Mouse (Mus musculus) midbrain, embryonic 15.5 days (tissue): Measurements from ENCODE around the gene Ubl5. TPM values are rescaled to one million over a fixed set of nuclear protein-coding genes. Genes with fewer than 3 reads are reported as not detected.

Experiments used
- ATAC-seq: fragments of 200-750 bp; cut with Nextera tagmentation; replicated peaks from 2 replicates; pipeline ENCODE4 v1.8.0; 2017; ENCODE audit warnings: moderate TSS enrichment
- H3K27ac ChIP-seq: fragments of 300-500 bp; sonication (generic); 2 replicates; pipeline ENCODE4 v1.5.1; 2015; ENCODE audit warnings: mild to moderate bottlenecking, inconsistent platforms
- H3K27me3 ChIP-seq: fragments of 300-500 bp; sonication (generic); replicated peaks from 2 replicates; pipeline ENCODE4 v1.6.1; 2015; ENCODE audit warnings: inconsistent platforms
- H3K36me3 ChIP-seq: fragments of 300-500 bp; sonication (generic); replicated peaks from 2 replicates; pipeline ENCODE4 v1.6.1; 2015; ENCODE audit warnings: inconsistent platforms
- H3K4me1 ChIP-seq: fragments of 300-500 bp; sonication (generic); 2 replicates; pipeline ENCODE4 v1.6.1; 2015; ENCODE audit warnings: inconsistent platforms
- H3K4me2 ChIP-seq: fragments of 300-500 bp; sonication (generic); 2 replicates; pipeline ENCODE4 v1.6.1; 2015; ENCODE audit warnings: inconsistent platforms, mild to moderate bottlenecking, moderate library complexity
- H3K4me3 ChIP-seq: fragments of 300-500 bp; sonication (generic); 2 replicates; pipeline ENCODE4 v1.5.1; 2015; ENCODE audit warnings: mild to moderate bottlenecking, inconsistent platforms
- H3K9ac ChIP-seq: fragments of 300-500 bp; sonication (generic); 2 replicates; pipeline ENCODE4 v1.6.1; 2015; ENCODE audit warnings: mild to moderate bottlenecking, inconsistent platforms
- H3K9me3 ChIP-seq: fragments of 300-500 bp; sonication (generic); 2 replicates; pipeline ENCODE4 v1.6.1; 2016; ENCODE audit warnings: inconsistent platforms
- WGBS: fragments of 180-500 bp; shearing (Covaris S2); methylation state at CpG from one replicate; pipeline ENCODE4 v1.1.7; 2015; ENCODE audit warnings: mixed read lengths; 5-methylcytosine and 5-hydroxymethylcytosine counted together
- polyA plus RNA-seq: library from polyadenylated mRNA; unstranded; fragments of >200 nt; fragmentation: Nextera tagmentation; extraction: Ambion mirVana; gene quantifications from 2 replicates; pipeline ENCODE4 v1.2.1, GENCODE M21; 2015

Gene Ubl5
- polyA plus RNA-seq, 1 experiment from 2014 or later: 447 TPM

DNA sequence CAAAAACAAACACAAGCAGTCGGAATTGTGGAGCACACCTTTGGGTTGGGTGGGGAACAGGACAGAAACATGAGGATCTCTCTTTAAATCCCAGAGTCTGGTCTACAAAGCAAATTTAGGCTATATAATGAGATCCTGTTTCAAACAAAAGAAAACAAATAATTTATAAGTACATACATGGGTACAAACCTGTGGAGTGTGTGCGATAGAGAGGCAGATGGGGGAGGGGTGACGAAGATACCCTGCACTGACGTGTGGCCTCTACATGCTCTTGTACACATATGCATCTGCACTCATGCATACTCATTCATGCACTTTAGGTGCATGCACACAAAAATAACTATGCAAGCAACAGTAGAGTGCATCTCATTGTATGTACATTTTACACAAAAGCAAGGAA, 3.2 kb upstream of the Ubl5 start:
- no peak for ATAC-seq
- H3K4me3 ChIP-seq: no peak overlapping the region
- H3K9me3 ChIP-seq: no peaks in the 10 kb centered on the region
- WGBS: 93% methylated on average over 4 of the region's 4 CpGs
- H3K27me3 ChIP-seq: no peaks in the 10 kb centered on the region
- no peak overlapping the region for H3K4me2 ChIP-seq
- peaks cover 31% of the 10 kb centered on the region for H3K4me1 ChIP-seq
- H3K36me3 ChIP-seq: peaks cover 11% of the 10 kb centered on the region; the same call in 1 of the 2 replicates
- H3K27ac ChIP-seq: no peak overlapping the region
- H3K9ac ChIP-seq: no peak overlapping the region

DNA sequence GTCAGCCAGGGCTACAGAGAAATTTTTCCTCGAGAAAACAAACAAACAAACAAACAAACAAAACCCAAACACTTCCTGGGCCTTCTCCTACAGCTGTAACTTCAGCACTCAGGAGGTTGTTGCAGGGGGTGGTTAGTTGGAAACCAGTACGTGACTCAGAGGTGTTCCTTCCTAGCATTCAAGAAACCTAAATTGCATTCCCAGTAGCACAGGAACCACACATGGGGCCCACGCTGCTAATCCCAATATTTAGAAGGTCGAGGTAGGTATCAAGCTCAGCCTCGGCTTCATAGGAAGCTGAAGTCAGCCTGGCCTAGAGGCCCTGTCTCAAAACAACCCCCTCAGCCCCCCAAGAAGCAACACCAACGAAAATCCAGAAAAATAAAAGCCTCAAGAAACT, 1.2 kb upstream of the Ubl5 start:
- Histone ChIP-seq H3K9me3 (no peaks in the 10 kb centered on the region), H3K4me1 (peaks cover 46% of the 10 kb centered on the region), H3K4me2 (peak overlapping the region; percentile 96), H3K4me3 (peak overlapping the region; percentile 92), H3K36me3 (peaks cover 13% of the 10 kb centered on the region; the same call in 1 of the 2 replicates), H3K27me3 (no peaks in the 10 kb centered on the region), H3K27ac (no peak overlapping the region), H3K9ac (peak overlapping the region; percentile 75)
- 36% methylated on average over 6 of the region's 6 CpGs for WGBS
- ATAC-seq: no peak

GRCm38 (mm10) chr9:20642896-20643466, 303 bp downstream of the Ubl5 start:
- Histone ChIP-seq H3K4me2 (peak overlapping the region; percentile 96), H3K27me3 (no peaks in the 10 kb centered on the region), H3K9me3 (no peaks in the 10 kb centered on the region), H3K27ac (peak overlapping the region; percentile 86), H3K4me1 (peaks cover 50% of the 10 kb centered on the region), H3K36me3 (peaks cover 15% of the 10 kb centered on the region; the same call in 1 of the 2 replicates), H3K4me3 (peak overlapping the region; percentile 92), H3K9ac (peak overlapping the region; percentile 75)
- WGBS: under 1% methylated on average over 30 of the region's 30 CpGs
- ATAC-seq: peak; percentile 85

- Histone ChIP-seq H3K27me3 (no peaks in the 10 kb centered on the region), H3K9me3 (no peaks in the 10 kb centered on the region), H3K4me3 (peak overlapping the region; percentile 92), H3K9ac (peak overlapping the region; percentile 75), H3K4me2 (peak overlapping the region; percentile 96), H3K27ac (peak overlapping the region; percentile 86), H3K36me3 (0 out of 2 replicates have a peak, but pooled peaks cover 7% of the 10 kb centered on the region), H3K4me1 (peaks cover 50% of the 10 kb centered on the region)
- ATAC-seq: no peak
- WGBS: 11% methylated on average over 13 of the region's 13 CpGs
Measured at GRCm38 (mm10) chr9:20643781-20644180, 1.1 kb downstream of the Ubl5 start.

DNA sequence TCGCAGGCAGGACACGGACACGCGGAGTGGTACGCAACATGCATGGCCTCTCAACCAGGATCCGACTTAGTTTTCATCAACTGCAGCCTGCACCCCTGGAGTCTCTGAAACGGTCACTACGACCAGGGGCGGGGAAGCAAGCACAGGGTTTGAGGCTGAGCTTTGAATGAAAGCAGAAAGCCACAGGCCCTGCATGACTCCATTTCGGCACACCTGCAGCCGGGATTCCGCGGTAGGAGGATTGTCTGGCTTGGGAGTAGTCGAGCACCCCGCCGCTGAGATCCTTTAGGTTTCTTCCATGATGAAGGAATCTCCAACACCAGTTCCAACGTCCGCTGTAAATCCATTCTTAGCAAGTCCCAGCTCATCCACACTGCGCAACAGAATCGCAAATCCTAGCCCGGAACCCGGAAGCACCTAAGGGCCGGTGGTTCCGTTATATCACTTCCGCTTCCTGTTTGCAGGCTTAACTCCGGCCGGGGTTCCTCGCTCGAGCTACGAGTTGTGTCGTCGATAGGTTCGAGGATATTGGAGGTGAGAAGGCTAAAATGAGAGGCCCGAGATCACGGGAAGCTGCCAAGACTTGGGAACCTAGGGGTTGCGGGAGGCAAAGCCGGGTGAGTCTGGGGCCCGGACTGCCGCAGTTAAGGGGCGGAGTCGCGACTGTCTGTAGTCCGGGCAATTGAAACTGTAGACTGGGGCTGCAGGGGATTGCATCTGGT, 1.8 kb downstream of the Ubl5 start, which contains the start of gene Fbxl12:
TSS of gene Fbxl12 (minus strand) at position 408 of the 722 bp plus-strand sequence.
- H3K36me3 ChIP-seq: 0 out of 2 replicates have a peak, but pooled peaks cover 7% of the 10 kb centered on the region
- H3K4me3 ChIP-seq: peak within 1 kb of the TSS; percentile 92
- peak within 1 kb of the TSS; percentile 96 for H3K4me2 ChIP-seq
- H3K9ac ChIP-seq: peak within 1 kb of the TSS; percentile 75
- no peaks in the 10 kb centered on the region for H3K9me3 ChIP-seq
- H3K4me1 ChIP-seq: peaks cover 49% of the 10 kb centered on the region
- no peaks in the 10 kb centered on the region for H3K27me3 ChIP-seq
- peak; percentile 30; the same call in 1 of the 2 replicates for ATAC-seq
- WGBS: under 1% methylated on average over 43 of the region's 43 CpGs
- peak within 1 kb of the TSS; percentile 86 for H3K27ac ChIP-seq

DNA sequence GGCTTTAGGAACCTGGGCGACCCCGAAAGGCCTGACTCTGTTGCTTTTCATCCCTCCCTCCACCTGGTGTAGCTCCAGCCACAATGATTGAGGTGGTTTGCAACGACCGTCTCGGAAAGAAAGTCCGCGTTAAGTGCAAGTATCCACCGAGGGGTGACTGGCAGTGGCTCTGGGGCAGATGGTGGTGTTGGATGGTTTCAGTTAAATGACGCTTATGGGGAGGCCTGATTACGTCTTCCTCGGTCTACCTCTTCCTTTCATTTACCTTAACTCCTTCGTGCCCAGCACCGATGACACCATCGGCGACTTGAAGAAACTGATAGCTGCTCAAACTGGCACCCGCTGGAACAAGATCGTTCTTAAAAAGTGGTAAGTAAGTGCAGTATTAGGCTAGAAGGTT, 2.4 kb downstream of the Ubl5 start:
- WGBS: 4% methylated on average over 17 of the region's 17 CpGs
- no peak for ATAC-seq
- H3K9ac ChIP-seq: peak overlapping the region; percentile 75
- peak overlapping the region; percentile 92 for H3K4me3 ChIP-seq
- H3K27me3 ChIP-seq: no peaks in the 10 kb centered on the region
- H3K4me1 ChIP-seq: peaks cover 43% of the 10 kb centered on the region
- H3K4me2 ChIP-seq: peak overlapping the region; percentile 96
- no peaks in the 10 kb centered on the region for H3K9me3 ChIP-seq
- peak overlapping the region; percentile 86 for H3K27ac ChIP-seq
- 0 out of 2 replicates have a peak, but pooled peaks cover 7% of the 10 kb centered on the region for H3K36me3 ChIP-seq

- no peaks in the 10 kb centered on the region for H3K27me3 ChIP-seq
- peaks cover 36% of the 10 kb centered on the region for H3K4me1 ChIP-seq
- H3K36me3 ChIP-seq: peaks cover 8% of the 10 kb centered on the region; the same call in 1 of the 2 replicates
- WGBS: under 1% methylated on average over 45 of the region's 45 CpGs
- H3K4me2 ChIP-seq: peak within 1 kb of the TSS; percentile 77
- peak; percentile 99 for ATAC-seq
- peak within 1 kb of the TSS; percentile 90 for H3K4me3 ChIP-seq
- peak within 1 kb of the TSS; percentile 61 for H3K27ac ChIP-seq
- peak within 1 kb of the TSS; percentile 80 for H3K9ac ChIP-seq
- no peaks in the 10 kb centered on the region for H3K9me3 ChIP-seq
Measured at GRCm38 (mm10) chr9:20651602-20652259, 9.1 kb downstream of the Ubl5 start, which contains the start of gene Pin1. Gene Pin1 (plus strand): TSS chr9:20652095.

- no peaks in the 10 kb centered on the region for H3K9me3 ChIP-seq
- H3K4me1 ChIP-seq: peaks cover 37% of the 10 kb centered on the region
- under 1% methylated on average over 25 of the region's 25 CpGs for WGBS
- H3K27ac ChIP-seq: peak overlapping the region; percentile 59; the same call in 1 of the 2 replicates
- H3K36me3 ChIP-seq: peaks cover 10% of the 10 kb centered on the region; the same call in 1 of the 2 replicates
- H3K27me3 ChIP-seq: no peaks in the 10 kb centered on the region
- H3K4me3 ChIP-seq: peak overlapping the region; percentile 90
- H3K9ac ChIP-seq: peak overlapping the region; percentile 80
- peak; percentile 50; the same call in 1 of the 2 replicates for ATAC-seq
- H3K4me2 ChIP-seq: peak overlapping the region; percentile 77
Measured at GRCm38 (mm10) chr9:20652260-20652658, 9.6 kb downstream of the Ubl5 start.

DNA sequence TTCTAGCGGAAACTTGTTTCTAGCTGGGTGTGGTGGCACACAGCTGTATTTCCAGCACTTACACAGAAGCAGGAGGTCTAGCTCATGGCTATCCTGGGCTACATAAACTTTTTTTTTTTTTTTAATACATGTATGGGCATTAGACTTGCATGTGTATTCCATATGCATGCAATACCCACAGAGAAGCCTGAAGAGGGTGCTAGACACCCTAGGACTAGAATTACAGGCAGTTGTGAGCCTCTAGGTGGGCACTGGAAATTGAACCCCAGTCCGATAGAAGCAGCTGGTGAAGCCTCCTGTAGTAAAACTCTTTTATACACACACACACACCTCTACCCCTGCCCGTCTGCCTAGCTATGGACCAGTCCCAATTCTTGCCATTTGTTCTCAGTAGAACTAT, 11.2 kb downstream of the Ubl5 start:
- no peak overlapping the region for H3K9ac ChIP-seq
- H3K4me1 ChIP-seq: peaks cover 37% of the 10 kb centered on the region
- ATAC-seq: no peak
- no peaks in the 10 kb centered on the region for H3K27me3 ChIP-seq
- H3K4me3 ChIP-seq: no peak overlapping the region
- H3K36me3 ChIP-seq: peaks cover 18% of the 10 kb centered on the region; the same call in 1 of the 2 replicates
- H3K27ac ChIP-seq: no peak overlapping the region
- H3K9me3 ChIP-seq: no peaks in the 10 kb centered on the region
- 94% methylated on average over 3 of the region's 3 CpGs for WGBS
- H3K4me2 ChIP-seq: no peak overlapping the region

DNA sequence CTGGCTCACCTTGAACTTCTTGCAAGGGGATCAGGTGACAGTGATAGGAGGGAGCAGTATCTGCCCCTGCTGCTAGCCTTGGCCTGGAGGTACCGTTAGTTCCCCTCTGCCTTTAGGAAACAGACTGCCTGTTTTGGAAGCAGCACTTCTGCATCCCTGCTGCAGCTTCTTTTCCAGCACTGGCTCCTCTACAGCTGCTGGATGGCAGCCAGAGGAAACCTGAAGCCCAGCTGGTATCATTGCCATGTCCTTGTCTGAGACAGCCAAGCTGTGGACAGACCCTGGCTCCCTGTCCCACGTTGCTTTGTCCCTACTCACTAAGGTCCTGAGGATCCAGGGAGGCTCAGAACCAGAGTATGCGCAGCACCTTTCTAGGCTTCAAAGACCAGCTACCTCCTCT, 14.9 kb downstream of the Ubl5 start:
- 88% methylated on average over 3 of the region's 3 CpGs for WGBS
- Histone ChIP-seq H3K4me3 (no peak overlapping the region), H3K9ac (no peak overlapping the region), H3K4me2 (no peak overlapping the region), H3K9me3 (no peaks in the 10 kb centered on the region), H3K27me3 (no peaks in the 10 kb centered on the region), H3K27ac (no peak overlapping the region), H3K4me1 (peaks cover 31% of the 10 kb centered on the region), H3K36me3 (peaks cover 28% of the 10 kb centered on the region)
- ATAC-seq: no peak

DNA sequence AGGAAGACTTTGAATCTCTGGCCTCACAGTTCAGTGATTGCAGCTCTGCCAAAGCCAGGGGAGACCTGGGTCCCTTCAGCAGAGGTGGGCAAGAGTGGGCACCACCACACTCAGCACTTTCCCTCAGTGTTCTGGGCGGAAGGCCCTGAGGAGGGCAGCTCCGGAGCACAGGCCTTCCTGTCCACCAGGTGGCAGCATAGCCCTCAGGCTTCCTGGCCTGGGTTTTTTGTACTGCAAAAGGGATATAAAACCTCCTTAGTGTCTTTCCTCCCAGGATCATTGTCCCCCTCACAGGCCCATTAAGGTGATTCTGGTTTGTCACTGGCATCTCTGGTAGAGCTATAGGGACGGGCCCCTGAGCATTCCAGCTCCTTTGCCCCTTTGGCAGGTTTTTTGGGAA, 19.6 kb downstream of the Ubl5 start:
- Histone ChIP-seq H3K27me3 (no peaks in the 10 kb centered on the region), H3K36me3 (peaks cover 26% of the 10 kb centered on the region), H3K4me2 (no peak overlapping the region), H3K9ac (no peak overlapping the region), H3K27ac (peak overlapping the region; percentile 63; the same call in 1 of the 2 replicates), H3K9me3 (no peaks in the 10 kb centered on the region), H3K4me3 (no peak overlapping the region), H3K4me1 (peaks cover 38% of the 10 kb centered on the region)
- peak; percentile 19; the same call in 1 of the 2 replicates for ATAC-seq
- 63% methylated on average over 3 of the region's 3 CpGs for WGBS

DNA sequence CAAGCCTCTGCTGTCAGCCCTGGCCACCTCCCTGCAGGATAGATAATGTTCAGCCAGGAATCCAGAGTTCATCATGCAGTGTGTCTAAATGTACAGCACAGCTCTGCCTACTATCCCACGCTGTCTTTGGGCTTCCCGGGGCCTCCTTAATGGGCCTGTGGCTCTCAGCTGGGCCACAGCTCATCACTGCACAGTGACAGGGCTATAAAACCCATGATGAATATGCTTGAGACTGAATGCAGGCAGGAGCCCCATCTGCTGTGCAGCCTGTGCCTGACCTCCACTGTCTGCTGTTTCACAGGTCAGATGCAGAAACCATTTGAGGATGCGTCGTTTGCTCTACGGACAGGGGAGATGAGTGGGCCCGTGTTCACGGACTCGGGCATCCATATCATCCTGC, 20.2 kb downstream of the Ubl5 start:
- Histone ChIP-seq H3K4me1 (peaks cover 38% of the 10 kb centered on the region), H3K27ac (peak overlapping the region; percentile 63), H3K9me3 (no peaks in the 10 kb centered on the region), H3K4me2 (no peak overlapping the region), H3K9ac (no peak overlapping the region), H3K36me3 (peaks cover 21% of the 10 kb centered on the region), H3K4me3 (no peak overlapping the region), H3K27me3 (no peaks in the 10 kb centered on the region)
- WGBS: 76% methylated on average over 8 of the region's 8 CpGs
- no peak for ATAC-seq
